Mouse (Mus musculus): Measurements from ENCODE around the gene Gm5678. TPM values are rescaled to one million over a fixed set of nuclear protein-coding genes. Genes with fewer than 3 reads are reported as not detected.

Gene Gm5678
- polyA plus RNA-seq (2014; fragmentation: Nextera tagmentation; extraction: Ambion mirVana): not detected in 2 replicates

- Histone ChIP-seq H3K27me3 (ENCODE audit: control insufficient read depth, insufficient read depth, low read length) (no peaks in the 10 kb centered on the region), H3K4me3 (ENCODE audit: low read depth, low read length) (no peak within 1 kb of the TSS), H3K9me3 (ENCODE audit: control insufficient read depth, low read length) (no peaks in the 10 kb centered on the region), H3K4me2 (replicated peaks; ENCODE audit: low read depth, low read length) (no peak within 1 kb of the TSS), H3K4me1 (replicated peaks; ENCODE audit: control insufficient read depth, insufficient read depth, low read length) (no peaks in the 10 kb centered on the region), H3K27ac (ENCODE audit: low read depth, low read length) (no peak within 1 kb of the TSS), H3K9ac (ENCODE audit: low read depth, low read length) (no peak within 1 kb of the TSS), H3K36me3 (ENCODE audit: control insufficient read depth, insufficient read depth, low read length) (no peaks in the 10 kb centered on the region)
- no peak for ATAC-seq (ENCODE audit: low FRiP score)
- no peak for DNase-seq (ENCODE audit: low spot score)
- WGBS: 82% methylated on average over 23 of the region's 23 CpGs
These were observed at the start of gene Gm5678 for GRCm38 (mm10) chr16:93627761-93628400. Gene Gm5678 (plus strand): TSS chr16:93628097.

GRCm38 (mm10) chr16:93578346-93579005, 49.4 kb upstream of the Gm5678 start:
- Histone ChIP-seq H3K4me3 (ENCODE audit: low read depth, low read length) (no peak overlapping the region), H3K27ac (ENCODE audit: low read depth, low read length) (no peak overlapping the region), H3K9ac (ENCODE audit: low read depth, low read length) (no peak overlapping the region), H3K4me1 (replicated peaks; ENCODE audit: control insufficient read depth, insufficient read depth, low read length) (no peaks in the 10 kb centered on the region), H3K27me3 (ENCODE audit: control insufficient read depth, insufficient read depth, low read length) (no peaks in the 10 kb centered on the region), H3K9me3 (ENCODE audit: control insufficient read depth, low read length) (no peaks in the 10 kb centered on the region), H3K36me3 (ENCODE audit: control insufficient read depth, insufficient read depth, low read length) (no peaks in the 10 kb centered on the region), H3K4me2 (replicated peaks; ENCODE audit: low read depth, low read length) (no peak overlapping the region)
- DNase-seq (ENCODE audit: low spot score) (no peak), ATAC-seq (ENCODE audit: low FRiP score) (no peak)
- WGBS: 89% methylated on average over 8 of the region's 8 CpGs

- Histone ChIP-seq H3K9me3 (ENCODE audit: control insufficient read depth, low read length) (no peaks in the 10 kb centered on the region), H3K4me3 (ENCODE audit: low read depth, low read length) (no peak overlapping the region), H3K36me3 (ENCODE audit: control insufficient read depth, insufficient read depth, low read length) (no peaks in the 10 kb centered on the region), H3K4me1 (replicated peaks; ENCODE audit: control insufficient read depth, insufficient read depth, low read length) (no peaks in the 10 kb centered on the region), H3K27me3 (ENCODE audit: control insufficient read depth, insufficient read depth, low read length) (no peaks in the 10 kb centered on the region), H3K9ac (ENCODE audit: low read depth, low read length) (no peak overlapping the region), H3K27ac (ENCODE audit: low read depth, low read length) (no peak overlapping the region), H3K4me2 (replicated peaks; ENCODE audit: low read depth, low read length) (no peak overlapping the region)
- ATAC-seq (ENCODE audit: low FRiP score) (no peak), DNase-seq (ENCODE audit: low spot score) (no peak)
- WGBS: 69% methylated on average over 6 of the region's 6 CpGs
These were observed 46.8 kb upstream of the Gm5678 start for GRCm38 (mm10) chr16:93581125-93581524.

- Histone ChIP-seq H3K27me3 (ENCODE audit: control insufficient read depth, insufficient read depth, low read length) (no peaks in the 10 kb centered on the region), H3K9ac (ENCODE audit: low read depth, low read length) (no peak overlapping the region), H3K9me3 (ENCODE audit: control insufficient read depth, low read length) (no peaks in the 10 kb centered on the region), H3K36me3 (ENCODE audit: control insufficient read depth, insufficient read depth, low read length) (no peaks in the 10 kb centered on the region), H3K4me2 (replicated peaks; ENCODE audit: low read depth, low read length) (no peak overlapping the region), H3K4me1 (replicated peaks; ENCODE audit: control insufficient read depth, insufficient read depth, low read length) (no peaks in the 10 kb centered on the region), H3K27ac (ENCODE audit: low read depth, low read length) (no peak overlapping the region), H3K4me3 (ENCODE audit: low read depth, low read length) (no peak overlapping the region)
- WGBS: 95% methylated on average over 24 of the region's 24 CpGs
- ATAC-seq (ENCODE audit: low FRiP score): no peak
- DNase-seq (ENCODE audit: low spot score): no peak
These were observed 42.8 kb upstream of the Gm5678 start for GRCm38 (mm10) chr16:93584976-93585702.

GRCm38 (mm10) chr16:93585703-93586205, 42.1 kb upstream of the Gm5678 start:
- H3K9ac ChIP-seq (ENCODE audit: low read depth, low read length): no peak overlapping the region
- no peaks in the 10 kb centered on the region for H3K9me3 ChIP-seq (ENCODE audit: control insufficient read depth, low read length)
- H3K4me3 ChIP-seq (ENCODE audit: low read depth, low read length): no peak overlapping the region
- ATAC-seq (ENCODE audit: low FRiP score) (no peak), DNase-seq (ENCODE audit: low spot score) (no peak)
- 85% methylated on average over 9 of the region's 9 CpGs for WGBS
- H3K36me3 ChIP-seq (ENCODE audit: control insufficient read depth, insufficient read depth, low read length): no peaks in the 10 kb centered on the region
- no peak overlapping the region for H3K4me2 ChIP-seq (replicated peaks; ENCODE audit: low read depth, low read length)
- no peak overlapping the region for H3K27ac ChIP-seq (ENCODE audit: low read depth, low read length)
- H3K27me3 ChIP-seq (ENCODE audit: control insufficient read depth, insufficient read depth, low read length): no peaks in the 10 kb centered on the region
- H3K4me1 ChIP-seq (replicated peaks; ENCODE audit: control insufficient read depth, insufficient read depth, low read length): no peaks in the 10 kb centered on the region

GRCm38 (mm10) chr16:93586382-93586781, 41.5 kb upstream of the Gm5678 start:
- Histone ChIP-seq H3K9me3 (ENCODE audit: control insufficient read depth, low read length) (no peaks in the 10 kb centered on the region), H3K4me1 (replicated peaks; ENCODE audit: control insufficient read depth, insufficient read depth, low read length) (no peaks in the 10 kb centered on the region), H3K4me2 (replicated peaks; ENCODE audit: low read depth, low read length) (no peak overlapping the region), H3K36me3 (ENCODE audit: control insufficient read depth, insufficient read depth, low read length) (no peaks in the 10 kb centered on the region), H3K4me3 (ENCODE audit: low read depth, low read length) (no peak overlapping the region), H3K27me3 (ENCODE audit: control insufficient read depth, insufficient read depth, low read length) (no peaks in the 10 kb centered on the region), H3K27ac (ENCODE audit: low read depth, low read length) (no peak overlapping the region), H3K9ac (ENCODE audit: low read depth, low read length) (no peak overlapping the region)
- no peak for DNase-seq (ENCODE audit: low spot score)
- no peak for ATAC-seq (ENCODE audit: low FRiP score)
- WGBS: 70% methylated on average over 8 of the region's 8 CpGs

- no peak for DNase-seq (ENCODE audit: low spot score)
- no peaks in the 10 kb centered on the region for H3K27me3 ChIP-seq (ENCODE audit: control insufficient read depth, insufficient read depth, low read length)
- H3K9me3 ChIP-seq (ENCODE audit: control insufficient read depth, low read length): no peaks in the 10 kb centered on the region
- H3K4me1 ChIP-seq (replicated peaks; ENCODE audit: control insufficient read depth, insufficient read depth, low read length): no peaks in the 10 kb centered on the region
- no peak overlapping the region for H3K4me3 ChIP-seq (ENCODE audit: low read depth, low read length)
- H3K9ac ChIP-seq (ENCODE audit: low read depth, low read length): no peak overlapping the region
- no peak overlapping the region for H3K27ac ChIP-seq (ENCODE audit: low read depth, low read length)
- ATAC-seq (ENCODE audit: low FRiP score): no peak
- 62% methylated on average over 4 of the region's 4 CpGs for WGBS
- no peaks in the 10 kb centered on the region for H3K36me3 ChIP-seq (ENCODE audit: control insufficient read depth, insufficient read depth, low read length)
- no peak overlapping the region for H3K4me2 ChIP-seq (replicated peaks; ENCODE audit: low read depth, low read length)
These were observed 39.6 kb upstream of the Gm5678 start for GRCm38 (mm10) chr16:93588281-93588680.

GRCm38 (mm10) chr16:93590915-93591314, 37.0 kb upstream of the Gm5678 start:
- 93% methylated on average over 15 of the region's 15 CpGs for WGBS
- H3K4me3 ChIP-seq (ENCODE audit: low read depth, low read length): no peak overlapping the region
- no peak overlapping the region for H3K9ac ChIP-seq (ENCODE audit: low read depth, low read length)
- H3K27ac ChIP-seq (ENCODE audit: low read depth, low read length): no peak overlapping the region
- no peak for ATAC-seq (ENCODE audit: low FRiP score)
- no peak overlapping the region for H3K4me2 ChIP-seq (replicated peaks; ENCODE audit: low read depth, low read length)
- no peaks in the 10 kb centered on the region for H3K36me3 ChIP-seq (ENCODE audit: control insufficient read depth, insufficient read depth, low read length)
- no peaks in the 10 kb centered on the region for H3K27me3 ChIP-seq (ENCODE audit: control insufficient read depth, insufficient read depth, low read length)
- DNase-seq (ENCODE audit: low spot score): no peak
- H3K9me3 ChIP-seq (ENCODE audit: control insufficient read depth, low read length): no peaks in the 10 kb centered on the region
- H3K4me1 ChIP-seq (replicated peaks; ENCODE audit: control insufficient read depth, insufficient read depth, low read length): no peaks in the 10 kb centered on the region

Data from hindbrain, embryonic 11.5 days (tissue).